Mouse (Mus musculus): ENCODE measurements around the gene Tet1. TPM values are rescaled to one million over a fixed set of nuclear protein-coding genes. Genes with fewer than 3 reads are reported as not detected.

The Tet1 gene
- 0.39 TPM for polyA plus RNA-seq (2015; fragmentation: Illumina TruSeq; extraction: RNeasy Lipid Tissue Mini Kit (QIAGEN cat#74804); ENCODE audit: insufficient read depth, low read depth, low replicate concordance)

DNA sequence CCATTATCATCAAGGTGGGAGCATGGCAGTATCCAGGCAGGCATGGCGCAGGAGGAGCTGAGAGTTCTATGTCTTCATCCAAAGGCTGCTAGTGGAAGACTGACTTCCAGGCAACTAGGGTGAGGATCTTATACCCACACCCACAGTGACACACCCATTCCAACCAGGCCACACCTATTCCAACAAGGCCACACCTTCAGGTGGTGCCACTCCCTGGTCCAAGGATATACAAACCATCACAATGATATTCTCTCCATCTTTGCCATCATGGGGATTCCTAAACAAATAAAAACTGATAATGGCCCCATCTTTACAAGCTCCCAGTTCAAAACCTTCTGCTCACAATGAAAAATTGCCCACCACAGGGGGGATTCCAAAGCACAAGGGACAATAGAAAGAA is at the start of gene Tet1:
Tet1 (minus strand) TSS at position 101 of the 400 bp plus-strand sequence.

DNA sequence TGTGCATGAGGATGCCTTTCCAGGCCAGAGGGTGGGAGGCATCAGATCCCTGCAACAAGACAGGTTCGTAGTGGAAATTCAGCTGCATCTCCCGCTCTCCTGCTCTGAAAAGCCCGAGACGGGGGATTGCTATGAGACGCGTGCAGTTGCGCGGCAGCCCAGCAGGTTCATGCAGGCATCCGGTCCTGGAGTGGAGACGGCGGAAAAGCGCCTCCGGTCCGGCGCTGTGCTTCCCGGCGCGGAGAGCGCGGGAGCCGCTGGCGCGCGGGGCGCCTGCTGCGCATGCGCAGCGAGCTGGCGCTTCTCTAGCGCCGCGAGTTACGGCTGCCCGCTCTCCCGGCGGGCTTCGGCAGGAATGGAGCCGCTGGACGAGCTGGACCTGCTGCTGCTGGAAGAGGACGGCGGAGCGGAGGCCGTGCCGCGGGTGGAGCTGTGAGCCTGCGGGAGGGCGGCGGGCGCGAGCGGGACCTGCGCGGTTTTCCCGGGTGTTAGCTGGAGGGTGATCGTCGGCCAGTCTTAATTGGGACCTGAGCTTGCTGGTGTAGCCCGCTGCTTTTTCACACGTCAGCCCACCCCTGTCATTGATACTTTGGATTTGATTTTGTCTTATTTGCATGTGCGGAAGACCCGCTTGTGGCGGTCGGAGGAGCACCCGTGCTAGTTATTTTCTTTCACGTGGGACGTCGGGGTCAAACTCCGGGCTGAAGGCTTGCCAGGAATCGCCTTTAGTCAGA is 38.1 kb upstream of the Tet1 start, which contains the start of gene Dna2:
Dna2 (plus strand) TSS at position 289 of the 734 bp plus-strand sequence.

DNA sequence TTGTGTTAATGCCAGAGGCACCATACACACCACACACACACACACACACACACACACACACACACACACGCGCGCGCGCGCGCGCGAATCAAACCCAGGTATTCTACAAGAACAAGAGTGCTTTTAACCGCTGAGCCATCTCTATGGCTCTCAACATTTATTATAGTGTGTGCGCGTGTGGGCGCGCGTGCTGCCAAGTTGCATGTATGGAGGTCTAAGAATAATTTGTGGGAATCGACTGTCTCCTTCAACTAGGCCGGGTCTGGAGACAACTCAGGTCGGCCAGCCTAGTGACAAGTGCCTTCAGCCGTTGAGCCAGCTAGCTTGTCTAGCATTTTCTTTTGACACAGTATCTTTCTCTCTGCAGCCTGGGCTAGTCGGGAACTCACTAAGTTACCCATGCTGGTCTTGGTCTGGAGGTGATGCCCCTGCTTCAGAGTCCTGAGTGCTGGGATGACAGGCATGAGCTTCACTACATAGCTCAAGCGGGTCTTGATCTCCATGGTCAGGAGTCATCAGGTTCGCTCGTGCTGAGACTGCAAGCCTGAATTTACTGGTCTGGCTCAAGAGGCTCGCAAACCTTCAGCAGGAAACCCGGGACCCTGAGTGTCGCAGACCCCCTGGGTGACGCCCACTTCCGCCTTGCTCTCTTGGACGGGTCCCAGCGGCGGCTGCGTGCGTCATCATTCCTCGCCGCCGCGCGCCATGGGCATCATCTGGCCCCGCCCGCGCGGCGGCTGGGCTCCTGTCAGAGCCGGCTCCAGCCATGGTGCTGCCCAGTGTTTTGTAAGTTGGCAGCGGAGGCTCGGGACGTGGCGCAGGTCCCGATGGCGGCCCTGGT is 11.3 kb upstream of the Tet1 start, which contains the start of gene Slc25a16:
Slc25a16 (plus strand) TSS at position 709 of the 841 bp plus-strand sequence.

DNA sequence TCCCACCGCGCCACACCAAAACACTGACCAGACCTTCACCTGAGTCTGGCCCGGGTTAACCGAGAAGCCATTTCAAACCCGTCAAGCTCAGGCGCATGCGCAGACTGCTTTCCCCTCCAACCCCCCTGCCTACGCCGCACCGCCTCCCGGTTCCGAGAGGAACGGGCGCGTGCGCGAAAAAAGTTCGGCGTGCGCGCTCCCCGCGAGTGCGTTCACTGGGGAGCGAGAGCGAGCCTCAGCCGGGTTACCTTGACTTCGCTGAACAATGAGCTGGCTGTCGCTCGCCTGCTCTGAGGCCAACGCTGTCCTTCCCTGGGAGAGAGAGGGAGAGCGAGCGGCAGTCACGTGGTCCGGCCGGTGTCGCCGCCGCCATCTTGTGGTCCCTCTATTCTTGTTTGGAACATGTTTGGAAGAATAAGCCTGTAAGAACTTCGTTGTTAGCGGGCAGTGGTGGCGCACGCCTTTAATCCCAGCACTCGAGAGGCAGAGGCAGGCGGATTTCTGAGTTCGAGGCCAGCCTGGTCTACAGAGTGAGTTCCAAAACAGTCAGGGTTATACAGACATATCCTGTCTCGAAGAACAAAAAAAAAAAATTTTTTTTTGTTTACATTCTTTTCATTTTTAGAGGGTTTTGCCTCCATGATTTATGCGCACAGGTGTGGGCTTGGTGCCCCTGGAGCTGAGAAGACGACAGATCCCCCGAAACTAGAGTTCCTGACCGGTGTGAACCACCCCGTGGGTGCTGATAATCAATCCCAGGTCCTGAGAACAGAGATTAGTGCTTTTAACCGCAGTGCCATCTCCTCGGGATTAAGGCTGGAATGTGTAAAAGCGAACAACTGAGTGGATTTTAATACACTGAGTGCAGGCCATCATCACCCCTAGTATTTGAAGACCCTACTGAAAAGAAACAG is 116.4 kb downstream of the Tet1 start, which contains the start of gene Ccar1:
Ccar1 (minus strand) TSS at position 110 of the 914 bp plus-strand sequence.

Other genes with a start within 250 kb of the Tet1 start
- gene Stox1, start 182.9 kb downstream of the Tet1 start, polyA plus RNA-seq (2015; fragmentation: Illumina TruSeq; extraction: RNeasy Lipid Tissue Mini Kit (QIAGEN cat#74804); ENCODE audit: insufficient read depth, low read depth, low replicate concordance), result 1.6 TPM
- gene Ccar1, start 116.7 kb downstream of the Tet1 start, polyA plus RNA-seq (2015; fragmentation: Illumina TruSeq; extraction: RNeasy Lipid Tissue Mini Kit (QIAGEN cat#74804); ENCODE audit: insufficient read depth, low read depth, low replicate concordance), result 18.3 TPM
- 3.2 TPM for gene Slc25a16, start 11.6 kb upstream of the Tet1 start, polyA plus RNA-seq (2015; fragmentation: Illumina TruSeq; extraction: RNeasy Lipid Tissue Mini Kit (QIAGEN cat#74804); ENCODE audit: insufficient read depth, low read depth, low replicate concordance)
- gene Dna2, start 38.0 kb upstream of the Tet1 start, polyA plus RNA-seq (2015; fragmentation: Illumina TruSeq; extraction: RNeasy Lipid Tissue Mini Kit (QIAGEN cat#74804); ENCODE audit: insufficient read depth, low read depth, low replicate concordance), result 0.48 TPM
- 3.1 TPM for gene Rufy2, start 71.2 kb upstream of the Tet1 start, polyA plus RNA-seq (2015; fragmentation: Illumina TruSeq; extraction: RNeasy Lipid Tissue Mini Kit (QIAGEN cat#74804); ENCODE audit: insufficient read depth, low read depth, low replicate concordance)
- gene Hnrnph3, start 115.2 kb upstream of the Tet1 start, polyA plus RNA-seq (2015; fragmentation: Illumina TruSeq; extraction: RNeasy Lipid Tissue Mini Kit (QIAGEN cat#74804); ENCODE audit: insufficient read depth, low read depth, low replicate concordance), result 25.9 TPM
- gene Pbld2, start 115.3 kb upstream of the Tet1 start, polyA plus RNA-seq (2015; fragmentation: Illumina TruSeq; extraction: RNeasy Lipid Tissue Mini Kit (QIAGEN cat#74804); ENCODE audit: insufficient read depth, low read depth, low replicate concordance), result 12.7 TPM
- 36.3 TPM for gene Pbld1, start 151.2 kb upstream of the Tet1 start, polyA plus RNA-seq (2015; fragmentation: Illumina TruSeq; extraction: RNeasy Lipid Tissue Mini Kit (QIAGEN cat#74804); ENCODE audit: insufficient read depth, low read depth, low replicate concordance)
- gene Atoh7, start 190.7 kb upstream of the Tet1 start, polyA plus RNA-seq (2015; fragmentation: Illumina TruSeq; extraction: RNeasy Lipid Tissue Mini Kit (QIAGEN cat#74804); ENCODE audit: insufficient read depth, low read depth, low replicate concordance), result 0.98 TPM